Mouse (Mus musculus) left cerebral cortex, postnatal 4 days (tissue): ENCODE data around the gene Xpo6. TPM values are rescaled to one million over a fixed set of nuclear protein-coding genes. Genes with fewer than 3 reads are reported as not detected.

Experiments used
- DNase-seq: peaks from one replicate; pipeline ENCODE4 v3.0.0-alpha.2; 2022
- intact Hi-C: fragments of 180-260 bp; cut with DNase I; formaldehyde crosslinking; loops from one replicate; pipeline ENCODE4 v1.15.1; 2025
- total RNA-seq, 2 experiments: library from RNA; stranded (reverse); gene quantifications; 2 replicates each; pipeline ENCODE4 v1.2.3; 2021

Xpo6 gene
- total RNA-seq, 2 experiments from 2014 or later: 105 to 107 TPM

- DNase-seq: no peak
- intact Hi-C loops: no loop called here
These were observed 1.4 kb downstream of the Xpo6 start for GRCm38 (mm10) chr7:126198926-126199325.

GRCm38 (mm10) chr7:126194175-126194574, 6.1 kb downstream of the Xpo6 start:
- DNase-seq: no peak
- intact Hi-C loops: no loop called here

DNA sequence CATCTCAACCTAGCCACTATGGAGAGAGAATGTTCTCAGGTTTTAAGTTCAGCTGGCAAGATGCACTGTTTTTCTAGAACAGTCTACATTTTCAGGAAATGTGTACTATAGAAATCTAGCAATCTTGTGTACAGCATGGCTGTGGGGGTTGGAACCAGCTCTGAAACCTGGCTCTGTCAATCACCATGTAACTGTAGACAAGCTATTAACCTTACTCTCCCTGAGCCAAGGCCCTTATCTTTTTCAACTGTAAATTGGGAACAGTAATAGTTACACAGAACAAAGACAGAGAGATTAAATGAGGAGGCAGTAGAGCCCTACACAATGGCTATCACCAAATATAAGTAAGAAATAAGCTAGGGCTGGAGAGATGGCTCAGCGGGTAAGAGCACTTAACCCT, 8.8 kb downstream of the Xpo6 start:
- intact Hi-C loops: no loop called here

DNA sequence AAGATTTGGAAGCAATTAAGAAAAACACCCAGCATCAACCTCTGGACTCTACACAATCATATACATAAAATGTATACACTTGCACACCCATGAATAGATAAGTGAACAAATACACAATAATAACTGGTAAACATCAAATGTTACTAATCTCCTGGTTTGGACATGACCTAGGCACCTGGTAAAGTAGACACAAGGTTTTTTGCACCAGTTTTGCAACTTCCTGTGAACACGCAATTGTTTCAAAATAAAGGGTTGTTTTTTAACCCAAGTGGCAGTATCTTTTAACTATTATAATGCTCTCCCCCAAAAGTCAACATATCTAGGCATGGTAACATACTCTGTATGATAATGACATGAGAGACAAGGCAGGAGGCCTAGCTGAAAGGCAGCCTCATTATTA, 10.8 kb downstream of the Xpo6 start:
- DNase-seq: no peak
- intact Hi-C loops: no loop called here

More for the DNA sequence above, 8.8 kb downstream of the Xpo6 start:
- DNase-seq: no peak

DNA sequence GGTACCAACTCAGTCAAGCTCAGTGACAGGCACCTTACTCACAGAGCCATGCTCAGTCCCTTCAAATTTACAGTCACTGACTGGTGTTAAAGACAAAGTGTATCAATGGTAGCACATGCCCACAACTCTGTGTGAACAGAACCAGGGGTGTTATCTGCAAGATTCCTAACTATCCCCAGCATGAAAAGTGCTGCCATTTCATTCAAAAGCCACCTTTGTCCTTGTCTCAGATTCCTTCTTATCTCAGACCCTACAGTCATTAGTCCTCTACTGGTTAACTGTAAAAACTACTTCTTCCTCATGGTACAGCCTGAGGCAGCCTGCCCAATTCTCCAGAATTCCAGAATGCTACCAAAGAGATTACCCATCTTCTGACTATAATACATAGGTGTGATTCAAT, 14.3 kb downstream of the Xpo6 start:
- DNase-seq: no peak
- intact Hi-C loops: no loop called here

DNA sequence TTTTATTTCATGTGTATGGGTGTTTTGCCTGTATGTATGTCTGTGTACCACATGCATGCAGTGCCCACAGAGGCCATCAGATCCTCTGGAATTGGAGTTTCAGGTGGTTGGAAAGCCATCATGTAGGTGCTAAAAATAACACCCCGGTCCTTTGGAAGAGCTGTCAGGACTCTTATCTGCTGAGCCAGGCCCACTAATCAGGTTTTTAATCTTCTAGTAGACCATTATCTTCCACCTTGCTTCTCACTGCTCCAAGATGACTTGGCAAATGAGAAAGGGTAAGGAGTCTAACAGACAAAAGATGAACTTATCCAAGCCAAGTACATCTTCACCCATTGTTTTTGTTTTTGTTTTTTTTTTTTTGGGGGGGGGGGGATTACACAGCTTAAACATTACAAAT, 16.7 kb downstream of the Xpo6 start:
- intact Hi-C loops: no loop called here
- DNase-seq: no peak

- intact Hi-C loops: no loop called here
- DNase-seq: no peak
These were observed 18.8 kb downstream of the Xpo6 start for GRCm38 (mm10) chr7:126181487-126181886.

DNA sequence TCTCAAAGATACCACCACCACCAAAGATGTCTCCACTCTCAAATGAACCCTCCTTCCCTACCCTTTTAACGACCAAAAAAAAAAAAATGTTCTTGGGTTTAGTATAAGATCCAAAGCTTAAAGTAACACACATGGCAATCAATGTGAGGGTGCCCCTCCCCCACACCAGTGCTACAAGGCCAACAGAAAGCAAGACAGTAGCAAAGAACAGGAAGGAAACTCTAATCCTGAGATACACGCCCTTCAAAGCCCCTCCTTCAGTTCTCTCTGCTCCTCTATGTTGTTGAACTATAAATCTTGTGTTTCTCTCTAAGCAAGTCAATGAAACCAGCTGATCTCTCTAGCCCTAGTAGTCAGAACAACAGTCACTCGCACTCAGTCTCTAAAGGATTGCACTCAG, 19.3 kb downstream of the Xpo6 start:
- DNase-seq: no peak
- intact Hi-C loops: no loop called here

- no peak for DNase-seq
These were observed 21.5 kb downstream of the Xpo6 start for GRCm38 (mm10) chr7:126178804-126179203.

GRCm38 (mm10) chr7:126175999-126176398, 24.3 kb downstream of the Xpo6 start:
- no peak for DNase-seq
- intact Hi-C loops: no loop called here

More at GRCm38 (mm10) chr7:126178804-126179203, 21.5 kb downstream of the Xpo6 start:
- intact Hi-C loops: no loop called here

- intact Hi-C loops: no loop called here
- no peak for DNase-seq
These were observed 24.8 kb downstream of the Xpo6 start for GRCm38 (mm10) chr7:126175456-126175855.

DNA sequence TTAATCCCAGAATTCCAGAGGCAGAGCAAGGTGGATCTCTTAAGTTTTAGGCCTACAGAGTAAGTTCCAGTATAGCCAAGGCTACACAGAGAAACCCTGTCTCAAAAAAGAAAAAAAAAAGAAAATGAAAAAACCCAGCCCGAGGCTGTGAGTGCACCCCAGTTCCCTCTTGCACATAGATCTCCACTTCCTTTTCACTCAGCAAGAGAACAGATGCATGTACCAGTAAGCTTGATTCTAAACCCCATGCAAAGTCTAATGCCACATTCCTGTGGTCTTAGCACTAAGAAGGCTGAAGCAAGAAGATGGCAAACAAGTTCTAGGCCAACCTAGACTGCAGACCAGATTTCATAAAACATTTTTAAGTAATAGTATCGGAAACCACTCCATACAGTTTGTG, 25.4 kb downstream of the Xpo6 start:
- intact Hi-C loops: no loop called here
- no peak for DNase-seq

DNA sequence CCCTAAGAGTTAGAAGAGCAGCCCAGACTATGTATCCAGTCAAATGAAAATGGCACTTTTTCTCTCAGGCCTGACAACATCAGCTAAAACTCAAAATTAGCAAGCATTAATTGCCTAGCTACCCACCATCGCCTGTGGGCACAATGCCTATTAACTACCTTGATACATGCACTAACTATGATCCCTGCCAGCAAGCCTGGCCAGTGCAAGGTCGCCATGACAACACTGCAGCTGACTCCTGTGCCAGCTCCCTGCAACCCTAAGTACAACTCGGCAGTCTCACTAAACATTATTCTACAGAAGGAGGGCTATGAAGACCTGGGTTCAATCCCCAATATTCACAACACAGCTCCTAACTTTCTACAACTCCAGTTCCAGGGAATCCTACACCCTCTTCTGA, 28.3 kb downstream of the Xpo6 start:
- DNase-seq: peak; percentile 19
- intact Hi-C loops: no loop called here

GRCm38 (mm10) chr7:126168584-126168983, 31.7 kb downstream of the Xpo6 start:
- intact Hi-C loops: no loop called here
- no peak for DNase-seq

- no peak for DNase-seq
- intact Hi-C loops: no loop called here
These were observed 32.9 kb downstream of the Xpo6 start for GRCm38 (mm10) chr7:126167426-126167825.

DNA sequence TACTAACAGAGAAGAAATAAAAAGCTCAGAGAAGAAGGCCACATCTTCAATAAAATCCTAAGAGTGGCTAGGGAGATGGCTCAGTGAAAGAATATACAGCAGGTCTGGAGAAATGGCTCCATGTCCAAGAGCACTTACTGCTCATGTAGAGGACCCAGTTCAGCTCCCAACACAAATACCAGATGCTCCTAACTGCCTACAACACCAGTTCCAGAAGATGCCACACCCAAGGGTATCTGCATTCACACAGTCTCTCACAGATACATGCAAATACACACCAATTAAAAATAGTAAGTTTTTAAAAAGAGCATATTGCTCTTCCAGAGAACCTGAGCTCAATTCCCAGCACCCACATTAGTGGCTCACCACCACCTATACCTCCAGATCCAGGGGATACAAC, 33.7 kb downstream of the Xpo6 start:
- DNase-seq: no peak
- intact Hi-C loops: no loop called here

- DNase-seq: no peak
- intact Hi-C loops: no loop called here
These were observed 42.1 kb downstream of the Xpo6 start for GRCm38 (mm10) chr7:126158238-126158637.

DNA sequence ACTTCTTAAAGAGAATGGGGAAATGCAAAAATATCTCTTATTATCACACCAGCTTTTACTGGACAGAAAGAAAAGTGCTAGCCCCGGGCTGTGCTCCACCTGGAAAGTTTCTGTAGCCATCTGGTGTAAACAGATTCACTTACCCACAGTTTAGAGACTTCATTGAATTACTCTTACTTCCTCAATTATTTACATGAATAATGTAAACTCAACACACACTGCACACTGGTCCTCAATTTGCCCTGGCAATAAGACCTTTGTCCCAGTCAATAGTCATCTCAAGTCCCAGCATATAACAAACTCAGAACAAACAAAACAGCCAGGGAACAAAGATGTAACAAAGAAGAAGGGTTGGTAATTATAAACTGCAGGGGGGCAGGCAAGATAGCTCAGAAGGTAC, 44.6 kb downstream of the Xpo6 start:
- intact Hi-C loops: no loop called here

DNA sequence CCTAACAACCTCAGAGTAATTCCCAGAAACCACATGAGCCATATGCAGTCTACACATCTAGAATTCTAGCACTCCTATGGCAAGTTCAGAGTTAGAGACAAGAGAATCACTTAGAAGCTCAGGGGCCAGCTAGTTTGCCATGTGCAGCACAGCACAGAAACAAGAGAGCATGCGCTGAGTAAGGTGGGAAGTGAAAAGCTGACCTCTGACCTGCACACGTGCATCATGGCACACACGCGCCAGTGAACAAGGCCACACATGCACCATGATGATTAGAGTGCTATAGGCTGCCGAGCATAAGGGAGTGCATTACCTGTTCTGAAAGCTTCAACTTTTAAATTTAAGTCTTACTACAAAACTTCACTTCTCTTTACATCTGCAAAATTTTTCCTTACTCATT, 45.6 kb downstream of the Xpo6 start:
- DNase-seq: no peak

More for the DNA sequence above, 44.6 kb downstream of the Xpo6 start:
- no peak for DNase-seq

DNA sequence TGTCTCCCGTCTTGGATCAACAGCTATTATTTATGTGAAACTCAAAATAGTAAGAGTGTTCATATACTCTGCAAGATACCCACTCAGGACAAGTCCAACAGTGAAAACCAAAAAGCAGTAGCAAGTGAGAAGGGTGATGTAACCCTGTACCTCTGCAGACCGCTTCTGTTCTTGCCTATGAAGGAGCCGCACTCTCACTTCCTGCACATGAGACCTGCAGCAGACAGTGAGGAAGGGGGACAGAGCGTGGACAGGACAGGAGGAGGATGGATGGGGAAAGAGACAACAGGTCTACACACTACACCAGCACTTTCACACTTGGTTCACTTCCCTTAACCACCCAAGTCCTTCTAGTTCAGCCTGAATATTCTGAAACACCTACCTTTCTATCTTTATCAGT, 48.0 kb downstream of the Xpo6 start:
- no peak for DNase-seq

More for the DNA sequence above, 45.6 kb downstream of the Xpo6 start:
- intact Hi-C loops: no loop called here

DNA sequence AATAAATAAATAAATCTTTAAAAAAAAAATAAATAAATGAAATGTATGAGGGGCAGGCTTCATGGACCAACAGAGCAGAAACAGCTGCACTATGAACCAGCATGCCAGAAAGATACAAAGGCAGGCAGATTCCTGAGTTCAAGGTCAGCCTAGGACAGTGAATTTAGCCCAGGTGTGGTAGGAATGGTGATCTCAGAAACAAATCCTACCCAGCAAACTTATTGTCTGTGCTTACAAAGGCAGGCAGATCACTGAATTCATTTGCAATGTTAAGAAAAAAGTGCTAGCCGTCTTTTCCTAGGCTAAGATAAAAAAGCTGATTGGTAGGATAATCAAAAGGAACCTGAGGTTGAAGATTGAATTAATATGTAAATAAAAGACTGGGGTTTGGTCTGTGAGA, 54.1 kb downstream of the Xpo6 start:
- DNase-seq: no peak
- intact Hi-C loops: no loop called here

More for the DNA sequence above, 48.0 kb downstream of the Xpo6 start:
- intact Hi-C loops: no loop called here

DNA sequence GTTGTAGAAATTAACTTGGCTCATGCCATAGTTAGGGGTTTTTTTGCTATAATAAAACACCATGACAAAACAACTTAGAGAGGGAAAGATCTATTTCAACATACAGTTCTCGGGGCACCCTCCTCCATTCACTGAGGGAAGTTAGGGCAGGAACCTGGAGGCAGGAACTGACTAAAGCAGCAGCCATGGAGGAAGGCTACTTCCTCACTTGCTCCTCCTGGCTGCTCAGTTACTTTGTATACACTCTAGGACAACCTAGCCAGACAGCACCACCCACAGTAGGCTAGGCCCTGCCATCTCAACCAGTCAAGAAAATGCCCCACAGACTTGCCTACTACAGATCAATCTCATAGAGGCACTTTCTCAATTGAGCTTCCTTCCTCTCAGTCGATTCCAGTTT, 55.9 kb downstream of the Xpo6 start:
- intact Hi-C loops: no loop called here
- no peak for DNase-seq

GRCm38 (mm10) chr7:126137850-126138249, 62.5 kb downstream of the Xpo6 start:
- no peak for DNase-seq

GRCm38 (mm10) chr7:126135391-126135790, 64.9 kb downstream of the Xpo6 start:
- no peak for DNase-seq
- intact Hi-C loops: no loop called here

More at GRCm38 (mm10) chr7:126137850-126138249, 62.5 kb downstream of the Xpo6 start:
- intact Hi-C loops: no loop called here
